Mouse (Mus musculus) MEL (cell line): ENCODE results near the gene Sorl1. TPM values are rescaled to one million over a fixed set of nuclear protein-coding genes. Genes with fewer than 3 reads are reported as not detected.

Source experiments
- DNase-seq: peaks from one replicate; pipeline ENCODE4 v3.0.0; 2011; ENCODE audit warnings: low read depth, low spot score
- H3K27ac ChIP-seq: 2 replicates; pipeline ENCODE4 v1.5.1; 2012; ENCODE audit warnings: low read depth, mild to moderate bottlenecking, control low read depth, low read length, moderate library complexity; ENCODE audit not compliant: control insufficient read depth
- H3K27me3 ChIP-seq, 2 experiments: fragments of 150-350 bp in 1 of 2; sonication (generic) in 1 of 2; 2 replicates each; pipeline ENCODE4 v1.6.1; 2012; ENCODE audit warnings: low read length in 2 of 2, mild to moderate bottlenecking in 2 of 2, improper control_type of control experiment in 1 of 2, moderate library complexity in 1 of 2; ENCODE audit not compliant: insufficient read depth in 2 of 2, control insufficient read depth in 1 of 2
- H3K36me3 ChIP-seq, 2 experiments: 2 replicates each; pipeline ENCODE4 v1.6.1; 2012 to 2014; ENCODE audit warnings: low read length in 2 of 2, improper control_type of control experiment in 1 of 2, inconsistent platforms in 1 of 2, mild to moderate bottlenecking in 1 of 2; ENCODE audit not compliant: insufficient read depth in 2 of 2, control insufficient read depth in 1 of 2
- H3K4me1 ChIP-seq, 2 experiments: fragments of 150-350 bp in 1 of 2; sonication (generic) in 1 of 2; 2 replicates each; pipeline ENCODE4 v1.6.1; 2012; ENCODE audit warnings: low read length in 2 of 2, improper control_type of control experiment in 1 of 2, mild to moderate bottlenecking in 1 of 2; ENCODE audit not compliant: insufficient read depth in 2 of 2, control insufficient read depth in 1 of 2
- H3K4me3 ChIP-seq, 2 experiments: fragments of 150-350 bp in 1 of 2; sonication (generic) in 1 of 2; 2 replicates each; pipeline ENCODE4 v1.5.1; 2012; ENCODE audit warnings: low read depth in 2 of 2, low read length in 2 of 2, mild to moderate bottlenecking in 2 of 2, moderate library complexity in 2 of 2, control low read depth in 1 of 2, improper control_type of control experiment in 1 of 2; ENCODE audit not compliant: control insufficient read depth in 1 of 2, insufficient read depth in 1 of 2
- H3K79me2 ChIP-seq: 2 replicates; pipeline ENCODE4 v1.6.1; 2012; ENCODE audit warnings: mild to moderate bottlenecking, low read length, moderate library complexity; ENCODE audit not compliant: control insufficient read depth, poor library complexity, insufficient read depth
- H3K9ac ChIP-seq: 2 replicates; pipeline ENCODE4 v1.6.1; 2012; ENCODE audit warnings: low read depth, mild to moderate bottlenecking, control low read depth, low read length, moderate library complexity; ENCODE audit not compliant: control insufficient read depth, poor library complexity, severe bottlenecking
- H3K9me3 ChIP-seq: fragments of 150-350 bp; sonication (generic); replicated peaks from 2 replicates; pipeline ENCODE4 v1.6.1; 2012; ENCODE audit warnings: mild to moderate bottlenecking, low read length, improper control_type of control experiment, moderate library complexity; ENCODE audit not compliant: insufficient read depth
- CTCF ChIP-seq, 3 experiments: IDR thresholded peaks in 2 of 3; conservative IDR thresholded peaks in 1 of 3; 2 replicates each; pipeline ENCODE4 v1.5.1; 2011 to 2012; ENCODE audit warnings: low read length in 3 of 3, low read depth in 2 of 3, mild to moderate bottlenecking in 2 of 3, improper control_type of control experiment in 1 of 3, inconsistent platforms in 1 of 3, mixed read lengths in 1 of 3, moderate library complexity in 1 of 3; ENCODE audit not compliant: control insufficient read depth in 1 of 3, insufficient read depth in 1 of 3, poor library complexity in 1 of 3, severe bottlenecking in 1 of 3
- ETS1 ChIP-seq: IDR thresholded peaks from 2 replicates; pipeline ENCODE4 v1.6.1; 2012; ENCODE audit warnings: low read depth, mild to moderate bottlenecking, inconsistent platforms, low read length, improper control_type of control experiment, moderate library complexity
- GABPA ChIP-seq: IDR thresholded peaks from 2 replicates; pipeline ENCODE4 v1.6.1; 2012; ENCODE audit warnings: low read depth, mild to moderate bottlenecking, inconsistent platforms, low read length, improper control_type of control experiment, moderate library complexity
- HCFC1 ChIP-seq: IDR thresholded peaks from 2 replicates; pipeline ENCODE4 v1.6.1; 2012; ENCODE audit warnings: low read depth, mild to moderate bottlenecking, inconsistent platforms, low read length, improper control_type of control experiment, moderate library complexity
- MAFK ChIP-seq: IDR thresholded peaks from 2 replicates; pipeline ENCODE4 v1.6.1; 2011; ENCODE audit warnings: low read depth, mild to moderate bottlenecking, low read length, improper control_type of control experiment, borderline replicate concordance
- MAX ChIP-seq: IDR thresholded peaks from 2 replicates; pipeline ENCODE4 v1.6.1; 2011; ENCODE audit warnings: low read length, improper control_type of control experiment
- MAZ ChIP-seq: IDR thresholded peaks from 2 replicates; pipeline ENCODE4 v1.6.1; 2012; ENCODE audit warnings: low read depth, mild to moderate bottlenecking, inconsistent platforms, low read length, improper control_type of control experiment
- MEF2A ChIP-seq: IDR thresholded peaks from 2 replicates; pipeline ENCODE4 v1.6.1; 2014; ENCODE audit warnings: low read depth, mild to moderate bottlenecking, inconsistent platforms, low read length, improper control_type of control experiment; ENCODE audit not compliant: poor library complexity, insufficient replicate concordance, severe bottlenecking; ENCODE audit errors: extremely low read depth
- MXI1 ChIP-seq: IDR thresholded peaks from 2 replicates; pipeline ENCODE4 v1.6.1; 2011; ENCODE audit warnings: mild to moderate bottlenecking, low read depth, low read length, improper control_type of control experiment
- NELFE ChIP-seq: IDR thresholded peaks from 2 replicates; pipeline ENCODE4 v1.6.1; 2011; ENCODE audit warnings: low read depth, low read length, improper control_type of control experiment
- POLR2A ChIP-seq, 2 experiments: IDR thresholded peaks; 2 replicates each; pipeline ENCODE4 v1.6.1; 2011 to 2012; ENCODE audit warnings: low read length in 2 of 2, mild to moderate bottlenecking in 2 of 2, control low read depth in 1 of 2, improper control_type of control experiment in 1 of 2, low read depth in 1 of 2, moderate library complexity in 1 of 2; ENCODE audit not compliant: control insufficient read depth in 1 of 2, insufficient read depth in 1 of 2, poor library complexity in 1 of 2
- POLR2AphosphoS2 ChIP-seq: IDR thresholded peaks from 2 replicates; pipeline ENCODE4 v1.6.1; 2011; ENCODE audit warnings: low read length, improper control_type of control experiment
- POLR2AphosphoS5 ChIP-seq: IDR thresholded peaks from 2 replicates; pipeline ENCODE4 v1.6.1; 2012; ENCODE audit warnings: low read depth, borderline replicate concordance, mild to moderate bottlenecking, inconsistent platforms, low read length, moderate library complexity, mixed read lengths
- RAD21 ChIP-seq: IDR thresholded peaks from 2 replicates; pipeline ENCODE4 v1.6.1; 2011; ENCODE audit warnings: mild to moderate bottlenecking, low read depth, low read length, improper control_type of control experiment
- RCOR1 ChIP-seq: IDR thresholded peaks from 2 replicates; pipeline ENCODE4 v1.6.1; 2012; ENCODE audit warnings: low read depth, mild to moderate bottlenecking, inconsistent platforms, low read length, improper control_type of control experiment
- SIN3A ChIP-seq: IDR thresholded peaks from 2 replicates; pipeline ENCODE4 v1.6.1; 2012; ENCODE audit warnings: low read length, improper control_type of control experiment, inconsistent platforms
- SMC3 ChIP-seq: IDR thresholded peaks from 2 replicates; pipeline ENCODE4 v1.6.1; 2011; ENCODE audit warnings: low read depth, low read length, improper control_type of control experiment
- TBP ChIP-seq: IDR thresholded peaks from 2 replicates; pipeline ENCODE4 v1.8.0; 2011; ENCODE audit warnings: low read depth, low read length, improper control_type of control experiment
- TCF12 ChIP-seq: IDR thresholded peaks from 2 replicates; pipeline ENCODE4 v1.6.1; 2014; ENCODE audit warnings: low read depth, mild to moderate bottlenecking, inconsistent platforms, low read length, improper control_type of control experiment, moderate library complexity
- UBTF ChIP-seq: IDR thresholded peaks from 2 replicates; pipeline ENCODE4 v1.6.1; 2012; ENCODE audit warnings: low read depth, mild to moderate bottlenecking, inconsistent platforms, low read length, improper control_type of control experiment, moderate library complexity, borderline replicate concordance; ENCODE audit not compliant: insufficient read depth
- USF2 ChIP-seq, 2 experiments: IDR thresholded peaks; 2 replicates each; pipeline ENCODE4 v1.6.1; 2011 to 2012; ENCODE audit warnings: improper control_type of control experiment in 2 of 2, low read length in 2 of 2, borderline replicate concordance in 1 of 2, inconsistent platforms in 1 of 2, low read depth in 1 of 2, mild to moderate bottlenecking in 1 of 2; ENCODE audit not compliant: insufficient read depth in 1 of 2
- ZKSCAN1 ChIP-seq: IDR thresholded peaks from 2 replicates; pipeline ENCODE4 v1.6.1; 2012; ENCODE audit warnings: low read depth, mild to moderate bottlenecking, inconsistent platforms, low read length, improper control_type of control experiment, moderate library complexity
- ZMIZ1 ChIP-seq: IDR thresholded peaks from 2 replicates; pipeline ENCODE4 v1.6.1; 2012; ENCODE audit warnings: low read depth, mild to moderate bottlenecking, inconsistent platforms, low read length, improper control_type of control experiment, moderate library complexity
- ZNF384 ChIP-seq: IDR thresholded peaks from 2 replicates; pipeline ENCODE4 v1.6.1; 2012; ENCODE audit warnings: low read depth, mild to moderate bottlenecking, inconsistent platforms, low read length, improper control_type of control experiment
- polyA plus RNA-seq, 2 experiments: library from polyadenylated mRNA; stranded (reverse) in 1 of 2; unstranded in 1 of 2; fragments of >175 nt in 1 of 2; fragments of >200 nt in 1 of 2; gene quantifications; 2 replicates each; pipeline versions ENCODE4 v1.2.1 to v1.2.4; 2012; ENCODE audit warnings: low replicate concordance in 2 of 2, low read depth in 1 of 2; ENCODE audit not compliant: insufficient read length in 2 of 2, insufficient read depth in 1 of 2, missing spikeins in 1 of 2
- total RNA-seq: library from RNA; depleted of rRNA; stranded (reverse); fragments of 300-350 nt; gene quantifications from 2 replicates; pipeline ENCODE4 v1.2.3, GENCODE M21; 2012

Sorl1 gene
- total and polyA plus RNA-seq, 3 experiments, result not detected

DNA sequence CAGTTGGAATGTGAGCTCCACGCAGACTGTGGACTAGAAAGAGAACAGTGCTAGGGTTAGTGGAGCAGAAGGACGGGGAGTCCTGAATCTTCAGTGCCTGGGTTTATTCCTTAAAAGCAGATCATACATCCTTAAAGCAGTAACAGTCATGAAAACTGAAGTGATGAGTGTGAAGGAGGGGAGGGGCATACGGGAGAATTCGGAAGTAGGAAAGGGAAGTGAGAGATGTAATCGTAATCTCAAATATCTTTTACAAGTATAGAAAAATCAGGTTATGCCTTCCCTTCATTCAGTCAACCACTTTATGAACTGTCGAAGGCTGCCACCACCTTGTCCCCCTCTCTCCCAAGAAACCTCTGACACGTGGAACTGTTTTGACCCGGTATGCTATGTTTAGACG, 165.8 kb downstream of the Sorl1 start:
- Histone ChIP-seq H3K9ac (no peak overlapping the region), H3K27ac (no peak overlapping the region), H3K4me3 (no peak overlapping the region), H3K36me3 (no peaks in the 10 kb centered on the region), H3K9me3 (no peaks in the 10 kb centered on the region), H3K4me1 (no peaks in the 10 kb centered on the region), H3K27me3 (no peaks in the 10 kb centered on the region), H3K79me2 (no peaks in the 10 kb centered on the region)
- no peak for DNase-seq
- no peak for TF ChIP-seq MAX
- TF ChIP-seq HCFC1, result no peak
- no peak for TF ChIP-seq POLR2AphosphoS2
- no peak for TF ChIP-seq GABPA
- no peak for TF ChIP-seq TBP
- no peak for TF ChIP-seq TCF12
- TF ChIP-seq ZKSCAN1, result no peak
- no peak for TF ChIP-seq MEF2A
- TF ChIP-seq RAD21, result no peak
- no peak for TF ChIP-seq MXI1
- no peak for TF ChIP-seq ZNF384
- TF ChIP-seq POLR2A (IDR thresholded peaks at IDR 0.05; ENCODE audit: control insufficient read depth in 1 of 2, insufficient read depth in 1 of 2, low read depth in 1 of 2, low read length in 2 of 2, poor library complexity in 1 of 2), result no peak
- no peak for TF ChIP-seq ZMIZ1
- no peak for TF ChIP-seq NELFE
- TF ChIP-seq RCOR1, result no peak

- no peaks in the 10 kb centered on the region for H3K9me3 ChIP-seq
- TF ChIP-seq HCFC1, result no peak
- no peak for TF ChIP-seq MAZ
- no peak for TF ChIP-seq ETS1
- no peak for TF ChIP-seq ZMIZ1
- no peak for TF ChIP-seq CTCF (IDR thresholded peaks at IDR 0.05 in 2 of 3, conservative IDR thresholded peaks at IDR 0.05 in 1 of 3; ENCODE audit: control insufficient read depth in 1 of 3, insufficient read depth in 1 of 3, low read depth in 2 of 3, low read length in 3 of 3, poor library complexity in 1 of 3, severe bottlenecking in 1 of 3)
- TF ChIP-seq POLR2AphosphoS5, result no peak
- no peak for TF ChIP-seq MAFK
- TF ChIP-seq USF2 (IDR thresholded peaks at IDR 0.05; ENCODE audit: borderline replicate concordance in 1 of 2, insufficient read depth in 1 of 2, low read depth in 1 of 2, low read length in 2 of 2), result no peak
- TF ChIP-seq TBP, result no peak
- no peak for TF ChIP-seq SIN3A
- no peak for TF ChIP-seq SMC3
- TF ChIP-seq UBTF, result no peak
- no peak for DNase-seq
Observed at GRCm38 (mm10) chr9:41953486-41953885, 170.6 kb downstream of the Sorl1 start.

More at GRCm38 (mm10) chr9:41953486-41953885, 170.6 kb downstream of the Sorl1 start:
- Histone ChIP-seq H3K4me3 (no peak overlapping the region), H3K79me2 (no peaks in the 10 kb centered on the region), H3K36me3 (no peaks in the 10 kb centered on the region), H3K27me3 (no peaks in the 10 kb centered on the region), H3K4me1 (no peaks in the 10 kb centered on the region), H3K27ac (no peak overlapping the region), H3K9ac (no peak overlapping the region)
